Mouse (Mus musculus) ES-E14 (cell line): ENCODE measurements around the gene 9530077C05Rik. TPM values are rescaled to one million over a fixed set of nuclear protein-coding genes. Genes with fewer than 3 reads are reported as not detected.

Source experiments
- DNase-seq: peaks from one replicate; pipeline ENCODE4 v3.0.0-alpha.2; 2013; ENCODE audit warnings: low read depth, low spot score
- H3K27ac ChIP-seq: 2 replicates; pipeline ENCODE4 v1.5.1; 2012; ENCODE audit warnings: low read depth, mild to moderate bottlenecking, low read length, moderate library complexity, mixed read lengths; ENCODE audit not compliant: poor library complexity, insufficient read depth, severe bottlenecking
- H3K36me3 ChIP-seq: 2 replicates; pipeline ENCODE4 v1.6.1; 2012; ENCODE audit warnings: mild to moderate bottlenecking, low read length, moderate library complexity, mixed read lengths; ENCODE audit not compliant: control insufficient read depth, poor library complexity, insufficient read depth, severe bottlenecking
- H3K4me1 ChIP-seq, 2 experiments: fragments of 150-350 bp in 1 of 2; sonication (generic) in 1 of 2; 2 replicates each; pipeline ENCODE4 v1.6.1; 2012; ENCODE audit warnings: low read length in 2 of 2, mild to moderate bottlenecking in 1 of 2, mixed read lengths in 1 of 2; ENCODE audit not compliant: control insufficient read depth in 2 of 2, insufficient read depth in 2 of 2, poor library complexity in 1 of 2
- H3K4me3 ChIP-seq, 2 experiments: fragments of 150-350 bp in 1 of 2; sonication (generic) in 1 of 2; 2 replicates each; pipeline ENCODE4 v1.5.1; 2012; ENCODE audit warnings: low read length in 2 of 2, low read depth in 1 of 2, mild to moderate bottlenecking in 1 of 2, mixed read lengths in 1 of 2; ENCODE audit not compliant: insufficient read depth in 1 of 2, poor library complexity in 1 of 2, severe bottlenecking in 1 of 2
- H3K9ac ChIP-seq: 2 replicates; pipeline ENCODE4 v1.6.1; 2012; ENCODE audit warnings: low read depth, mild to moderate bottlenecking, low read length, mixed read lengths; ENCODE audit not compliant: poor library complexity, insufficient read depth, severe bottlenecking
- H3K9me3 ChIP-seq: fragments of 150-350 bp; sonication (generic); 2 replicates; pipeline ENCODE4 v1.6.1; 2012; ENCODE audit warnings: low read depth, mild to moderate bottlenecking, low read length; ENCODE audit not compliant: control insufficient read depth, insufficient read depth
- CHD2 ChIP-seq: IDR thresholded peaks from 2 replicates; pipeline ENCODE4 v1.6.1; 2014; ENCODE audit warnings: mild to moderate bottlenecking, low read depth, low read length, inconsistent platforms
- HCFC1 ChIP-seq: IDR thresholded peaks from 2 replicates; pipeline ENCODE4 v1.6.1; 2012; ENCODE audit warnings: low read length, inconsistent platforms, borderline replicate concordance; ENCODE audit not compliant: insufficient read depth
- MAFK ChIP-seq: IDR thresholded peaks from 2 replicates; pipeline ENCODE4 v1.6.1; 2014; ENCODE audit warnings: mild to moderate bottlenecking, low read depth, low read length, inconsistent platforms; ENCODE audit not compliant: insufficient read depth
- ZC3H11A ChIP-seq: IDR thresholded peaks from 2 replicates; pipeline ENCODE4 v1.6.1; 2012; ENCODE audit warnings: low read depth, mild to moderate bottlenecking, inconsistent platforms, low read length, borderline replicate concordance
- ZNF384 ChIP-seq: IDR thresholded peaks from 2 replicates; pipeline ENCODE4 v1.6.1; 2012; ENCODE audit warnings: low read depth, low read length, inconsistent platforms
- in situ Hi-C, 2 experiments: fragments of 600-800 bp; cut with MboI; formaldehyde crosslinking; loops; one replicate each; pipeline ENCODE4 v1.15.1; 2025; ENCODE audit warnings: low sequenced_read_pairs in 2 of 2, inconsistent platforms in 1 of 2; ENCODE audit not compliant: unreplicated experiment in 2 of 2
- total RNA-seq: library from RNA; depleted of rRNA; stranded (reverse); fragments of 300-350 nt; gene quantifications from 2 replicates; pipeline ENCODE4 v1.2.3, GENCODE M21; 2012; rRNA removed

9530077C05Rik gene
- total RNA-seq, 1 experiment = 2.2 TPM

GRCm38 (mm10) chr9:22484562-22485308 lies 73.4 kb downstream of the 9530077C05Rik start:
- no peak overlapping the region for H3K4me3 ChIP-seq
- H3K4me1 ChIP-seq = peaks cover 0 to 5% of the 10 kb centered on the region in 2 experiments; a peak in 1 of 4 replicates
- H3K36me3 ChIP-seq = no peaks in the 10 kb centered on the region
- DNase-seq = no peak
- no peak overlapping the region for H3K9ac ChIP-seq
- H3K27ac ChIP-seq = no peak overlapping the region
- in situ Hi-C loops = no loop called here
- TF ChIP-seq ZC3H11A = no peak
- TF ChIP-seq ZNF384 = no peak
- no peak for TF ChIP-seq MAFK
- TF ChIP-seq HCFC1 = no peak
- TF ChIP-seq CHD2 = no peak
- H3K9me3 ChIP-seq = no peaks in the 10 kb centered on the region

- no peak for TF ChIP-seq ZNF384
- TF ChIP-seq ZC3H11A = no peak
- no peak for TF ChIP-seq MAFK
- no peak for TF ChIP-seq CHD2
- no peak for TF ChIP-seq HCFC1
- no peaks in the 10 kb centered on the region for H3K9me3 ChIP-seq
- peaks cover 0 to 5% of the 10 kb centered on the region in 2 experiments; a peak in 1 of 4 replicates for H3K4me1 ChIP-seq
- in situ Hi-C loops = no loop called here
- H3K4me3 ChIP-seq = peak overlapping the region; percentile 60 to 75
- no peak overlapping the region for H3K27ac ChIP-seq
- DNase-seq = no peak
- no peaks in the 10 kb centered on the region for H3K36me3 ChIP-seq
- peak overlapping the region; percentile 78 for H3K9ac ChIP-seq
Measured at GRCm38 (mm10) chr9:22486211-22486610, 74.9 kb downstream of the 9530077C05Rik start.

- no peak for DNase-seq
- Histone ChIP-seq H3K9me3 (no peaks in the 10 kb centered on the region), H3K4me3 (no peak overlapping the region), H3K9ac (no peak overlapping the region), H3K27ac (no peak overlapping the region), H3K4me1 (peaks cover 0 to 5% of the 10 kb centered on the region in 2 experiments; a peak in 1 of 4 replicates), H3K36me3 (no peaks in the 10 kb centered on the region)
- no peak for TF ChIP-seq CHD2
- TF ChIP-seq MAFK = no peak
- TF ChIP-seq ZC3H11A = no peak
- TF ChIP-seq HCFC1 = no peak
- TF ChIP-seq ZNF384 = no peak
- in situ Hi-C loops = no loop called here
Measured at GRCm38 (mm10) chr9:22488963-22489362, 77.7 kb downstream of the 9530077C05Rik start.

Other genes with a start within 250 kb of the 9530077C05Rik start
- gene Zfp872, start 223.4 kb upstream of the 9530077C05Rik start, total RNA-seq = 0.22 TPM in 1 of 2 replicates, not detected in the other
- gene Zfp809, start 185.8 kb upstream of the 9530077C05Rik start, total RNA-seq = 90.7 and 129 TPM in 2 replicates
- gene Zfp599, start 151.6 kb upstream of the 9530077C05Rik start, total RNA-seq = 9.6 and 11.3 TPM in 2 replicates
- gene Zfp810, start 103.9 kb upstream of the 9530077C05Rik start, total RNA-seq = 7.8 and 14.3 TPM in 2 replicates
- 155 and 168 TPM in 2 replicates for gene Anln, start 22.3 kb upstream of the 9530077C05Rik start, total RNA-seq
- gene Gm17545, start 42.8 kb downstream of the 9530077C05Rik start, total RNA-seq = not detected in 2 replicates
- gene Rp9, start 58.2 kb downstream of the 9530077C05Rik start, total RNA-seq = 30.1 and 32.8 TPM in 2 replicates
- 10.3 and 12.3 TPM in 2 replicates for gene Bbs9, start 64.2 kb downstream of the 9530077C05Rik start, total RNA-seq